Mouse (Mus musculus) testis, adult 2 months (tissue): Measurements from ENCODE around the gene Gm3336.

ENCODE experiments used
- CTCF ChIP-seq: fragments of 200-500 bp; IDR thresholded peaks from 2 replicates; pipeline ENCODE4 v1.5.1; 2012; ENCODE audit warnings: low read depth, mild to moderate bottlenecking, inconsistent platforms, low read length, moderate library complexity; ENCODE audit not compliant: control insufficient read depth, insufficient read depth, insufficient replicate concordance
- POLR2A ChIP-seq: fragments of 200-500 bp; IDR thresholded peaks from 2 replicates; pipeline ENCODE4 v1.6.1; 2012; ENCODE audit warnings: low read depth, mild to moderate bottlenecking, inconsistent platforms, low read length, moderate library complexity; ENCODE audit not compliant: control insufficient read depth

- TF ChIP-seq CTCF (no peak), POLR2A (no peak)
These were observed 40.8 kb upstream of the Gm3336 start for GRCm38 (mm10) chr8:70677451-70678080.
